Mouse (Mus musculus) natural killer cell, adult 2 months (primary cell): ENCODE measurements around the gene Smoc2.

Source experiments
- DNase-seq, 2 experiments: peaks; one replicate each; pipeline ENCODE4 v3.0.0; 2022; ENCODE audit warnings: low spot score in 2 of 2

Smoc2 gene

GRCm38 (mm10) chr17:14279177-14279965, at the start of gene Smoc2:
Gene Smoc2, plus strand, starts transcription at chr17:14279506.
- no peak for DNase-seq

DNA sequence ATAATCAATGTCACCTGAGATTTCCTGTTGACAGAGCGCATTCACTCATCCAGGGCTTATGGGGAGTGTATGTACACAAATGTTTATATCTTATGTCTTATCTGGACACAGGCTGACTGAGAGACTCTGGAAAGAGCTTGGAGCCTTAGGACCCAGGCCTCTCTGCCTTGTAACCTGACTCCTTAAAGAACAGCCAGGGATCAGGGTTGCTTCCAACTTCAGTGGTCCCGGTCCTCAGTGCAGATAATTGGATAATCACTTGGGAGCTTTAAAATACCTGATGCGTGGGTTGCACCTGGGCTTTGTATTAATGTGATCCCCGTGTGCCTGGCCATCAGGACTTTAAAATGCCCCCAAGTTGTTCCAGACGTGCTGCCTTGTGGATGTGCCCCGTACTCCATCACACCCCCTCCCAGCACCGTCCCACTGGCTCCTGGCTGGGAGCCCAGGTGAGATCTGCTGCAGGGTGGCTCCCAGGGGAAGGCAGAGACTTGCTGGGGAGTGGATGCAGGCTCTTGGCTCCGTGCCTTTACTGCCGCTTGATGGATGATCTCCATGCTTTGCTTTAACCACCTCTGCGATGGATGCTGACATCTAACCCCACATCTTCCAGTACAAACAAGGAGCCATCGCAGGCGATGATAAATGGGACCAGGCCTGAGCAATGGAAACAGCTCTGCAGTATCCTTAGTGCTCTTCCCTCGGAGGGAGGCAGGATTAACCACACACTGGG, 48.4 kb upstream of the Smoc2 start:
- no peak for DNase-seq

- DNase-seq = no peak
Measured at GRCm38 (mm10) chr17:14232629-14233028, 46.7 kb upstream of the Smoc2 start.

DNA sequence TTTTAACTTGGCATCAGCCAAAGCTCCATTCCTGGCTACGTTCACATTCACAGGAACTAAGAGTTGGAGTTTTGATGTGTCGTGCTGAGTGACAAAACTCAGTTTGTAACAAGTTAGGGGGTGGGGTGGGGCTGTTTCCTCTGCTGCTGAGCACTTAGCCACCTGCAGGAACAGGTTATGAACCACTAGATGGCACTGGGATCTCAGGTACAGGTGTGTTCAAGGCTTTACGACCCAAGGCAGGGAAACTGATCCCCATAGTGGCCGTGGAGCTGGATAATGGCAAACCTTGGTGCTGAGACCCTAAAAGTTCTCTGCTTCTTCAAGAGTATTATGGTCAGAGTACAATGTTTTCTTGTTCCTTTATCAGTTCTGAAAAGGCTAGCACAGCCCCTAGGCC, 45.6 kb upstream of the Smoc2 start:
- no peak for DNase-seq

DNA sequence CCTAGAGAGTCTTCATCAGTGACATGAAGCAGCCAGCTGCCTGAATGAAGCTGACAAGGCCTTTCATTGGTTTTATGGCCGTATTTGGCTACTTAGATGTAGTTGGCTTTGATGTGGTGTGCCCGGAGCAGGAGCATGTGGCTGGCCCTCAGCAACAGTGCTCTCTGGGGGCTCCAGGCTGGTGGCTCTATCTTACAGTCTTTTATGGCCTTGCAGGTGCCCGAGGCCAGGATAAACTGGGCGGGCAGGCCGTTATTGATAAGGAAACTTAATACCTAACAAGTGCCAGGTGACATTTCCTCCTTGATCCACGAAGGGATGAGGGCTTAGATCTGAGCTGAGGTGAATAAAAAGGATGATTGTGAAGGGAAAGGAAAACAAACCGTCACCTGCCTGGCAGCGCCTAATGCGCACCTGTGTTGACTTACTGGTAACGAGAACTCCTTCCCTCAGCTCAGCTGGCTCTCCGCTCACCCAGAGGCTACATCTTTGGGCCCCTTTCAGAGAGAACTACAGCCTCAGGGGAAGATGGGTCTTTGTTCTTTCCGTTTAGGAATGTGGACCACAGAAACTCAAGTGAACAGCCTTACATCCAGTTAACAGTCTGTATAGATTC, 44.4 kb upstream of the Smoc2 start:
- no peak for DNase-seq

DNA sequence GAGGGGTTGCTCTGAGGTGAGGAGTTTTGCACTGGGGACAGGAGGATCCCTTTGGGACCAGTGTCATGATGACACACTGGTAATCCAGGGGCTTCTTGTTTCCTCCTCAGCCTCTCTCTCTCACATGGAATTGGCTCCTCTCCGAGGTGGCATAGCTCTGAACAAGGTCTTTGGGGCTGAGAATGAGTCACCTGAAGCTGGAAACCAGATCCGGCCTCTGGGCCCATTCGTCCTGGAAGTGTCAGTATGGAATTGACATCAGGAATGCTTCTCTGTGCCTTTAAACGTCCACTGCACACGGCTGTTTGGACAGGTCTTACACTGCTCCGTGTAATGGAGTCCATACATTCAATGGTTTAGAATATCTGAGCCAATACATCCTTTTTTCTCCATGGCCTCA, 42.2 kb upstream of the Smoc2 start:
- DNase-seq = no peak

DNA sequence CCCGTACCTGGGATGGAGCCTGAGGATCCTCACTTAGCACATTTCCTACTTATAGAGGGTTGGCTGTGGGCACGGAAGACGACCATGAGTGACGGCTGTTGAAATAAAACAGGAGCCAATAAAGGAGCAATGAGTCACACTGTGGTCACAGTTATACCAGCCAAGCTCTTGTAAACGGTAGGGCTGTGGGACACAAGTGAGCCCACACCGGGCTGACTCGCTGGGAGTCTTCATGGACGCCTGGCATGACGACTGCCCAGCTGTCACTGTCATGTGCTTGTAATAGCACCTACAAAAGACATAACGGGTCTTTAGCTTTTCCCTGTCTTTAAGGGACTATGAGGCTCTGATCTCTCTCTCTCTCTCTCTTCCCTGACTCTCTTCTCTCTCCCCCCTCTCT, 39.3 kb upstream of the Smoc2 start:
- DNase-seq = no peak

DNA sequence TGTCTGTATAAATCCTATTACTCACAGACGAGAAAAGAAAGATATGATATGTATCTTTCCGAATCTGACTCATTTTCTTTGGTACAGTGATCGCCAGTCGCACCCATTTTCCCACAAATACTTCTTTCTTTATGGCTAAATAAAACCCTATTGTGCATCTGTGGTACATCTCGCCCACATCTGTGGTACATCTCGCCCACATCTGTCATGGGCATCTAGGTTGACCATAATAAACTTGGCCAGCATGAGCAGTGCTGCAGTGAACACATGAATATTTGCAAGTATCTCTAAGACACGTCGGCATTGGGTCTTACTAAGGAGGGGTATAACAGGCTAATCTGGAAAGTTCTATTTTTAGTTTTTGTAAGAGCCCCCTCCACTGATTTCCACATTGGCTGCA, 36.7 kb upstream of the Smoc2 start:
- no peak for DNase-seq

DNA sequence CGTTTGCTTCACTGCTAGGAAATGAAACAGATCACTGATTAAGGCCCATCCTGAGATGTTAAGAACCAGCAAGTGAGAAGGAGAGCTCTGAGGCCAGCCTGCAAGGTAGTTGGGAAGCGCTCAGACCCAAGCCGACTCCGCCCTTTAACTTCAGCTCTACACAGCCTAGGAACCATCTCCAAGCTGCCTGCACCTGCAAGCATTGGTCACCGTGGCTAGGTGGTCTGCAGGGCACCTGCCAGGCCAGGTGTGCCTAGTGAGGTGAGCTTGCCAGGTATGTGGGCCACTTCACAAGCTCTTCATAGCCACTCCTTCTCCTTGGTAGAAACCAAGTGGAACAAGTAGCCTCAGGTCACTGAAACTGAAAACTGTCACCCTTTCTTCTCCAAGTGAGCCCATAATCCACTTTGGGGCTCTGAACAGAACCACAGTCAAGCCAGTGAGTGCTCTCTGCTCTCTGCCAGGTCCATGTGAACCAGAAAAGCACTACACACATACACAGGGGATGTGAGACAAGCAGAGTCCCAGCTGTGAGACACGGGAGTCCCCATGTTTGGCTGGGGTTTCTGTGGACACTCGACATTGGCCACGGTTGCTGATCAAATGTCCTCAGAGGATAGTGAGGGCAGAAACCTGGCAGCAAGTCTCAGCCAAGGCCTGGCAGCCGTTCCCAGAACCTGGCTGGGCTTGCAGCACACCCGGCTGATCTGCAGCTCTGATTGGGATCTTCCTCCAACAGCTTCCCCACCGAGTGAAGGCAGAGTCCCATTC, 34.9 kb upstream of the Smoc2 start:
- DNase-seq = no peak

DNA sequence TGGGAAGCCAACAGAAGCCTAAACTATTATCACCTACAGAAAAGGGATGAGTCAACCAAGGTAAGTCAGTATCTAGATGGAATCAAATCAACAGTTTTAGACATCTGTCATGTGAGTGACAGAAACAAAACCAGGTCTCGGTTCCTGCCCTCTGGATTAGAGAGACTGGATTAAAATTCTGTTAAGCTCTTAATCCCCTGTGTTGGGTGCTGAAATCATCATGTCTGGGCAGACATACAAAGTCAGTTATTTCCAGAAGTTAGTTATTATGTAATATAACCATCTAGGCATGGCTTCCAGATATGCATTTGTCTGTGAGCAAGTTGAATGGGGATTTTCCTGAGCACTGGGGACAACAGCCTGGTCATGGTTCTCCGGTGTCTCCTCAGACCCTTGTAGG, 33.0 kb upstream of the Smoc2 start:
- DNase-seq = no peak

DNA sequence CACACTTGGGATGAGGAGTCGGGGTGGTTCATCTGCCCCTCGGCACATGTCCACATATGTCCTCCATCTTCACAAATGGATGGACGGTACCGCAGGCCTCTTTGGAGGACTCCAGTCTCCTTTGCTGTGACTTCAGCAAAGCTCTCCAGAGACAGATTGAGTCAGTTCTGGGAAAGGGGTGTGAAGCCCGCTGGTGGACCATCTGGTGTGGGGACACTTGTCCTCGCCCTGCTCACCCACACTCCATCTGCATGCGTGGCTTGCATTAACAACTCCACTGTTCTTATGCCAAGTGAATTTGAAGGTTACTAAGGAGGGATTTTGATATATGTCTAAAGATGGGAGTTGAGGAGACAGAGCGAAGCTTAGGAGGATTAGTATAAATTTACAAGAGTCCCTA, 31.4 kb upstream of the Smoc2 start:
- DNase-seq = no peak

GRCm38 (mm10) chr17:14249595-14249994, 29.7 kb upstream of the Smoc2 start:
- DNase-seq = no peak

DNA sequence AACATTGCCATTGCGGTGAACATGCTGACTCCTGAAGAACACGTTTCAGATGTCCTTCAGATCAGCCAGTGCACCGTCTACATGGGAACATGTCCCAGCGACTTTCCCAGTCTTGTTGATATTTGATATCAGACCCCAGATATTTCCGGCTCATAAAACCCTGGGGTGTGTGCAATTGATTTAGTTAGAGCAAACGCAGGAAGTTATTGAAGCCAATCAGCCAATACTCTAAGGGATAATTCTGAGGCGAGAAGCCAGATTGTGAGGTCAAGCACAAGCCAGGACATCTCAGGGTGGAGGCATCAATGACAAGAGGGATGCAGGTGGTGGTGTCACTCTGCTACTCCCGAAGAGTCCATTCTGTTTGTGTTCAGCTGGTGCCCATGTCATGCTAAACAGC, 28.9 kb upstream of the Smoc2 start:
- DNase-seq = no peak

DNA sequence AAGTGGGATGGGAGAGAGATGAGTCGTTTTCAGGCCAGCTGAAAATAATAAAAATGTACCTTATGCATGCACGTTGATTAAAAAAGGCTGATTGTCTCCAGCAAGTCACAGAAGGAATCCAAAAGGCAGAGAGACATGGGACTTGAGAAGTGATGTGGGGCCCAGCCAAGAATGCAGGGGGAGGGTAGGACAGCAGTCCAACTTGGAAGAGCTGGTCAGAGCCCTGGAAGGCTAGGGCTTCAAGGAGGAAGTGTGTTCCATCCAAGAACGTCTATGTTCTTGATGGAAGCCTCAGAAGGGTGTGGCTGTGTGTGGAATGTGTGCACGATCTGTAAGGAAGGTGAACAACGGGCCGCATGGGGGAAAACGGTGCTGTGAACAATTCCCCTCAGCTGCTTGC, 26.9 kb upstream of the Smoc2 start:
- DNase-seq = no peak

GRCm38 (mm10) chr17:14254616-14255015, 24.7 kb upstream of the Smoc2 start:
- no peak for DNase-seq

GRCm38 (mm10) chr17:14257799-14258520, 21.3 kb upstream of the Smoc2 start:
- DNase-seq = no peak

DNA sequence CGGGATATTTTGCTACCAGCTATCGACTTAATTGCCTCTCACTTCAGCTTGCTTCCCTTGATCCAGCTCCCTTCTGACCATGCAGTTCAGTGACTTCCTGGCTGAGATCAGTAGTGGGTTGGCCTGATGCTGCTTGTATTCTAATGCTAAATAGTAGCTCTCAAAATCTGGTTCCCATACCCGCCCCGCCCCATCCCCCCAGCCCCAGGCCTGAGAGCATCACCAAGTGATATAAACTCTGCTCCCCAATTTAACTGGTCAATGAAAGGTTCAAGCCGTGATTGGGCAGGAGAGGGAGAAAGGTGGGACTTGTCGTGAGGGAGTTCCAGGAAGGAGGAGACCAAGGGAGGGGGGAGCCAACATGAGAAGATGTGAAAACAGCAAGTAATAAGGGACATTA, 20.4 kb upstream of the Smoc2 start:
- DNase-seq = no peak

GRCm38 (mm10) chr17:14260966-14261365, 18.3 kb upstream of the Smoc2 start:
- no peak for DNase-seq

GRCm38 (mm10) chr17:14262217-14262616, 17.1 kb upstream of the Smoc2 start:
- DNase-seq = no peak

DNA sequence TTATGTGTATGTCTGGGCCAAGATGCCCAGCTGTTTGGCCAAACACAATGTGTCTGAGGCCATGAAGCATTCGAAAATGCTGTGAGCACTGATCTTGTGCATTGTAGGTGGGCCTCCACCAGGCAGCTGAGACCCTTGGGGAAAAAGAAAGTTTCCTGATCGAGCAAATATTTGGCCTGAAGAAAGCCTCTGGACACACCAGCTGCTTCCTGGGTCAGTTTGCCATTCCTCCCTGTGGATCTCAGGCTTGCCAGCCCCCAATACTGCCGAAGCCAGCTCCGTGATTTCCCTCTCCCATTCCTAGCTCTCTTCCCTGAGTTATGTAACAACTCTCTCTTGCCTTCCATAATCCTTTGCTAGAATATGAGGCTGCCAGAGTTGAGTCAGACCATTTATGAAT, 11.3 kb upstream of the Smoc2 start:
- DNase-seq = no peak

GRCm38 (mm10) chr17:14273386-14273785, 5.9 kb upstream of the Smoc2 start:
- no peak for DNase-seq

GRCm38 (mm10) chr17:14277310-14277709, 2.0 kb upstream of the Smoc2 start:
- DNase-seq = no peak
